Mouse (Mus musculus) liver, adult 2 months (tissue): ENCODE measurements around the gene Psenen.

ENCODE experiments used
- CTCF ChIP-seq: fragments of 200-500 bp; IDR thresholded peaks from 2 replicates; pipeline ENCODE4 v1.5.1; 2011; ENCODE audit warnings: low read depth, low read length, control low read depth
- POLR2A ChIP-seq: fragments of 200-500 bp; IDR thresholded peaks from 2 replicates; pipeline ENCODE4 v1.6.1; 2011; ENCODE audit warnings: low read length, control low read depth; ENCODE audit not compliant: insufficient read depth; ENCODE audit errors: extremely low read depth

DNA sequence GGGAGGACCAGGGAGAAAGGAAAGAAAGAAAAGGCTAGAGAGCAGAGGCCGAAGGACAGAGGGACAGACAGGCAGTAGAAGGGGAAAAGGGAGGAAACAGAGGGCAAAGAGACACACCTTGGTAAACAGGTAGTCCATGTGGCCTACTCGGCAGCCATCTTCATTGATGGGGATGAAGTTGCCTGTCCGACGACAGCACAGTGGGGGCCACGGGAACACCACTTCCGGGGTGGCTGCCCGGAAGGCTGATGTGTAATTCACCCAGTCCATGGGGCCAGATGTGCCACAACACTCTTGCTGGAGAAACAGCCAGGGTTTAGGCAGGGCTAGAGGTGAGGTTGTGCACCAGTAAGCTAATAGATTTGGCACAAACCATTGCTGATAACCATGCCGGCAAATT, 41.5 kb upstream of the Psenen start:
- TF ChIP-seq CTCF = no peak
- no peak for TF ChIP-seq POLR2A
